Mouse (Mus musculus): ENCODE measurements around the gene Edn3.

DNA sequence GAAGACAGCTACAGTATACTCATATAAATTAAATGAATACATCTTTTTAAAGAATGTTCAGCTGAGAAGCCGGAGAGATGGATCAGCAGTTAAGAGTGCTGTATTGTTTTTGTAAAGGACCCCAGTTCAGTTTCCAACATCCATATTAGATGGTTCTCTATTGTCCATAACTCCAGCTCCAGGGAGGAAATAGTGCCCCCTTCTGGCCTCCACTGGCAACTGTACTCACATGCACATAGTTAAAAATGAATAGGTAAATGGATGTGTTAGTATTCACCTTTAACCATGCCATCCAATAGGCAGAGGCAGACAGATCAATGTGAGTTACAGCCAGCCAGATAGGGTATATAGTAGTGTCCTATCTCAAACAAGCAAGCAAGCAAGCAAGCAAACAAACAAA is 48.4 kb upstream of the Edn3 start:
- TF ChIP-seq CTCF (IDR thresholded peaks at IDR 0.05; ENCODE audit: borderline replicate concordance, extremely low read depth, insufficient read depth, insufficient read length) (no peak), POLR2A (IDR thresholded peaks at IDR 0.05; ENCODE audit: borderline replicate concordance, extremely low read depth, insufficient read depth, insufficient read length, poor library complexity, severe bottlenecking) (no peak)

Data from brain, embryonic 14.5 days (tissue).